Mouse (Mus musculus) kidney, embryonic 14.5 days (tissue): ENCODE data around the gene Pla2g3. TPM values are rescaled to one million over a fixed set of nuclear protein-coding genes. Genes with fewer than 3 reads are reported as not detected.
A peak's percentile ranks its signal among the peaks of the same experiment; 100 is the strongest.

Source experiments
- ATAC-seq: fragments of 200-750 bp; cut with Nextera tagmentation; 2 replicates; pipeline ENCODE4 v1.8.0; 2017; ENCODE audit warnings: moderate number of reproducible peaks, mild to moderate bottlenecking, moderate TSS enrichment, moderate library complexity; ENCODE audit not compliant: low FRiP score, low TSS enrichment
- H3K27ac ChIP-seq: fragments of 300-500 bp; sonication (generic); 2 replicates; pipeline ENCODE4 v1.5.1; 2014; ENCODE audit warnings: low read depth, mild to moderate bottlenecking, low read length, moderate library complexity, mixed read lengths
- H3K27me3 ChIP-seq: fragments of 300-500 bp; sonication (generic); 2 replicates; pipeline ENCODE4 v1.6.1; 2014; ENCODE audit warnings: mild to moderate bottlenecking, low read length; ENCODE audit not compliant: control insufficient read depth, insufficient read depth
- H3K36me3 ChIP-seq: fragments of 300-500 bp; sonication (generic); 2 replicates; pipeline ENCODE4 v1.6.1; 2014; ENCODE audit warnings: low read length, mixed read lengths; ENCODE audit not compliant: control insufficient read depth, insufficient read depth
- H3K4me1 ChIP-seq: fragments of 300-500 bp; sonication (generic); 2 replicates; pipeline ENCODE4 v1.6.1; 2014; ENCODE audit warnings: low read length, mixed read lengths; ENCODE audit not compliant: control insufficient read depth, insufficient read depth
- H3K4me2 ChIP-seq: fragments of 300-500 bp; sonication (generic); replicated peaks from 2 replicates; pipeline ENCODE4 v1.6.1; 2014; ENCODE audit warnings: low read depth, mild to moderate bottlenecking, low read length
- H3K4me3 ChIP-seq: fragments of 300-500 bp; sonication (generic); 2 replicates; pipeline ENCODE4 v1.5.1; 2014; ENCODE audit warnings: mild to moderate bottlenecking, low read length
- H3K9ac ChIP-seq: fragments of 300-500 bp; sonication (generic); 2 replicates; pipeline ENCODE4 v1.6.1; 2014; ENCODE audit warnings: low read depth, mild to moderate bottlenecking, low read length, moderate library complexity
- H3K9me3 ChIP-seq: fragments of 300-500 bp; sonication (generic); 2 replicates; pipeline ENCODE4 v1.6.1; 2016; ENCODE audit warnings: low read length; ENCODE audit not compliant: control insufficient read depth
- WGBS: fragments of 180-500 bp; shearing (Covaris S2); extraction: QIAGEN DNeasy Blood & Tissue Kit; methylation state at CpG from one replicate; pipeline ENCODE4 v1.1.7; 2014; 5-methylcytosine and 5-hydroxymethylcytosine counted together
- polyA plus RNA-seq: library from polyadenylated mRNA; unstranded; fragments of >200 nt; fragmentation: Nextera tagmentation; extraction: Ambion mirVana; gene quantifications from 2 replicates; pipeline ENCODE4 v1.2.1, GENCODE M21; 2014

The Pla2g3 gene
- polyA plus RNA-seq, 1 experiment from 2014 or later = 0.77 TPM

GRCm38 (mm10) chr11:3529476-3530252, 41.6 kb downstream of the Pla2g3 start:
- 72% methylated on average over 20 of the region's 20 CpGs for WGBS
- H3K9me3 ChIP-seq = no peaks in the 10 kb centered on the region
- no peak for ATAC-seq
- no peak overlapping the region for H3K27ac ChIP-seq
- H3K4me2 ChIP-seq = no peak overlapping the region
- H3K27me3 ChIP-seq = no peaks in the 10 kb centered on the region
- H3K36me3 ChIP-seq = peaks cover 98% of the 10 kb centered on the region
- no peak overlapping the region for H3K4me3 ChIP-seq
- H3K9ac ChIP-seq = no peak overlapping the region
- no peaks in the 10 kb centered on the region for H3K4me1 ChIP-seq

DNA sequence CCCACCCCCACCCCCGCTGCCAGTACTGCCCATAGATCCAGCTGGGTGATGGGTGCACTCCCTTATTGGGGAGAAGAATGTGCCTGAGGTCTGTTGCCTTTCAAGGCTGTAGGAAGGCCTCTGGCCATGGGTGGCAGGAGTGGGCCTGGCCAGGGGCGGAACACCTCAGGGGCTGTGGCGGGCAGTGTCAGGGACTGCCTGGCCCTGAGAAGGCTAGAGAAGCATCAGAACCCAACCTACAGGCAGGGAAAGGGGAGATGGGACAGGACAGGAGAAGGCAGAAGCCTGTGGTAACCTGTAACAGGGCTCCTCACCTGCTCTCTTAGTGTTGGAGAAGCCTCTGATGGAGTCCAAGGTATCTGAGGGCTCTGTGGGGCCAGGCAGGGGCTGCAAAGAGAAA, 42.6 kb downstream of the Pla2g3 start:
- Histone ChIP-seq H3K9me3 (no peaks in the 10 kb centered on the region), H3K4me2 (no peak overlapping the region), H3K27ac (no peak overlapping the region), H3K36me3 (peaks cover 87% of the 10 kb centered on the region), H3K4me3 (no peak overlapping the region), H3K9ac (no peak overlapping the region), H3K27me3 (no peaks in the 10 kb centered on the region), H3K4me1 (peaks cover 7% of the 10 kb centered on the region; the same call in 1 of the 2 replicates)
- ATAC-seq = no peak
- 89% methylated on average over 3 of the region's 3 CpGs for WGBS

GRCm38 (mm10) chr11:3531634-3532033, 43.5 kb downstream of the Pla2g3 start:
- no peak for ATAC-seq
- Histone ChIP-seq H3K9me3 (no peaks in the 10 kb centered on the region), H3K4me1 (peaks cover 16% of the 10 kb centered on the region), H3K36me3 (peaks cover 79% of the 10 kb centered on the region), H3K27me3 (no peaks in the 10 kb centered on the region), H3K9ac (no peak overlapping the region), H3K27ac (no peak overlapping the region), H3K4me3 (no peak overlapping the region), H3K4me2 (no peak overlapping the region)
- whole genome bisulfite sequencing = 78% methylated on average over 6 of the region's 6 CpGs

DNA sequence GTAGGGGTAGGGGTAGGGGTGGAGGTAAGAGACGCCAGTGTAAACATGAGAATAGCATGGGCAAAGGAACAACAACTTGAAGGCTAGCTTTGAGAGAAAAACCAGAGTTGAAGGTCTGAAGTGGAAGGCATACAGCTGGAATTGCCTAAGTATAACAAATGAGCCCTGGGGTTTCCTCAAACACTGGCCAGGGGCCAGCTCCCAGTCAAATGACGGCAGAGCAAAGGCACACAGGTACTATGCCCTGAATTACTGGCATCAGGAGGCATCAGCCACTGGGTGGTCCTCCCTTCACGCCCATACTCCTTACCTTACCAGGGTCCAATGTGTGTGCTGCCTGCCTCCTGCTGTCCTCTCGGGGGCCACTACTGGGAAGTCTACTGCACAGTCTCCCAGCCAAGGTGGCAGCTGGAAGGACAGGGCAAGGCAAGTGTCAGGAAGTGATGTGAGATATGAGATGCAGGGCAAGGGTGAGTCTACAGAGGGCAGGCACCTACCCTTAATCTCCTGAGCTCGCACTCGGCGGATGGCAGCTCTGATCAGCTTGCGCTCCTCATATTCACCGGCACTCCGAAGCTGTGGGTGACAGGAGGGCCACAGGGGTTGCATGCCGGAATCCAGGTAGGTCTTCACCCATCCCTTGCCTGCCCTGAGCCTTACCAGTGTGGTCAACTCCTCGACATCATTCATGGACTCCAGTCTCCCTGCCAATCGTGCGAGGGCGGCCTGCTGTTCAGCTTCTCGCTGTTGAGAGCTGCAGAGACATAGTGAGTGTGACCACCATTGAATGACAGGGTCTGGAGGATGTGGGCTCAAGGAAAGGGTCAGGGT, 44.2 kb downstream of the Pla2g3 start:
- no peak for ATAC-seq
- WGBS = 92% methylated on average over 16 of the region's 16 CpGs

DNA sequence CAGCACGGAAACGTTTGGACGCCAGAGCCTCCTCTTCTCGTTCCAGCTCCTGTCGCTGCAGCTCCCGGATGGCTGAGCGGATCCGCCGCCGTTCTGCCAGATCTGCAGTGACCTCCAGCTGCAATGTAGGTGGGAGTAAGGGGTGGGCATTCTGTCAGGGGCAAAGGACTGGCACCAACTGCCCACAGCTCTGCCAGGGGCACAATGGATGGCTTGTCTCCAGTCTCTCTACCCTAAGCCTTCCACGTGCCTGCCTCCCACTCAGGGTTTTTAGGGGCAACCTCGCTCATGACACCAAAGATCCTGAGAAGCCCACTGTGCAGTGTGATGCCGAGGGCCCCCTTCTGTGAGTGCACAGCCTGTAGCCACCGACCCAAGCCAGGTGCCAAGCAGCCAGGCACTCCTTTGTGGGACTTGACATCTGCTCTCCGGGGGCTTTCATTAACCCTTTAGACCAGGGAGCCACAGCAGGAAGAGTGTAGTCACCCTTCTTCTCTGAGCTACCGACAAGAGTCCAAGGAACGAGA, 45.4 kb downstream of the Pla2g3 start:
- no peak for ATAC-seq
- Histone ChIP-seq H3K36me3 (peaks cover 64% of the 10 kb centered on the region), H3K27me3 (no peaks in the 10 kb centered on the region), H3K9ac (0 out of 2 replicates have a peak overlapping the region, but pooled peaks have one; percentile 18), H3K4me2 (no peak overlapping the region), H3K9me3 (no peaks in the 10 kb centered on the region), H3K27ac (no peak overlapping the region), H3K4me1 (peaks cover 33% of the 10 kb centered on the region), H3K4me3 (no peak overlapping the region)
- WGBS = 91% methylated on average over 17 of the region's 17 CpGs

More for the DNA sequence above, 44.2 kb downstream of the Pla2g3 start:
- Histone ChIP-seq H3K9ac (no peak overlapping the region), H3K4me2 (no peak overlapping the region), H3K36me3 (peaks cover 75% of the 10 kb centered on the region), H3K27me3 (no peaks in the 10 kb centered on the region), H3K9me3 (no peaks in the 10 kb centered on the region), H3K27ac (no peak overlapping the region), H3K4me1 (peaks cover 22% of the 10 kb centered on the region), H3K4me3 (no peak overlapping the region)

- Histone ChIP-seq H3K9ac (peak overlapping the region; percentile 63; the same call in 1 of the 2 replicates), H3K27me3 (no peaks in the 10 kb centered on the region), H3K4me3 (peak overlapping the region; percentile 50), H3K27ac (peak overlapping the region; percentile 86), H3K4me2 (peak overlapping the region; percentile 84; the same call in 1 of the 2 replicates), H3K9me3 (no peaks in the 10 kb centered on the region), H3K4me1 (peaks cover 33% of the 10 kb centered on the region), H3K36me3 (peaks cover 49% of the 10 kb centered on the region)
- WGBS = 25% methylated on average over 8 of the region's 8 CpGs
- ATAC-seq = no peak
These were observed 46.9 kb downstream of the Pla2g3 start for GRCm38 (mm10) chr11:3534956-3535355.

- Histone ChIP-seq H3K9ac (peak overlapping the region; percentile 63), H3K4me2 (peak overlapping the region; percentile 84), H3K4me1 (peaks cover 33% of the 10 kb centered on the region), H3K9me3 (no peaks in the 10 kb centered on the region), H3K27me3 (no peaks in the 10 kb centered on the region), H3K4me3 (peak overlapping the region; percentile 50), H3K27ac (peak overlapping the region; percentile 86), H3K36me3 (peaks cover 43% of the 10 kb centered on the region)
- under 1% methylated on average over 36 of the region's 36 CpGs for WGBS
- ATAC-seq = peak; percentile 85
These were observed 47.4 kb downstream of the Pla2g3 start for GRCm38 (mm10) chr11:3535406-3535986.

DNA sequence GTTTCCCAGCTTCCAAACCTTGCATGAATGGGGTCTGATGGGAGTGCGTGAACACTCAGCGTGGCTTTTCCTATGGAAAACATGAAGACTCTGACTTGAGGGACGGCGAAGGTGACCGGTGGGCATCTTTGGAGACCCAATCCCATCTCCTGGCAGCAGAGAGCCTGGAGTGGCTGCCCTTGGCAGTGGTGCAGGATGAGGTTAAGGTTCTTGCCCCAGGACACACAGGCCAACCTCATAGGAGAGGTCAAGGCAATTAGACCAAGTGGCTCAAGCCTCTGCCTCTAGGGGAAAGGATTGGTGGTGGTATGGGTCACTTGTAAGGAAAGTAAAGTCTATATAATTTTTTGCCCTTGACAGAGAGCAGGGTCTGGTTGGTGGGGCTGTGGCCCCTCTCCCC, 48.0 kb downstream of the Pla2g3 start:
- peak overlapping the region; percentile 63; the same call in 1 of the 2 replicates for H3K9ac ChIP-seq
- H3K36me3 ChIP-seq = peaks cover 38% of the 10 kb centered on the region
- no peaks in the 10 kb centered on the region for H3K9me3 ChIP-seq
- H3K4me3 ChIP-seq = peak overlapping the region; percentile 50
- no peaks in the 10 kb centered on the region for H3K27me3 ChIP-seq
- H3K4me2 ChIP-seq = peak overlapping the region; percentile 84
- H3K27ac ChIP-seq = peak overlapping the region; percentile 86
- ATAC-seq = no peak
- peaks cover 33% of the 10 kb centered on the region for H3K4me1 ChIP-seq
- 36% methylated on average over 5 of the region's 5 CpGs for WGBS
